Mouse (Mus musculus): ENCODE results near the gene Smad5. TPM values are rescaled to one million over a fixed set of nuclear protein-coding genes. Genes with fewer than 3 reads are reported as not detected.

Smad5 gene
- polyA plus RNA-seq, 1 experiment: 13.4 TPM

DNA sequence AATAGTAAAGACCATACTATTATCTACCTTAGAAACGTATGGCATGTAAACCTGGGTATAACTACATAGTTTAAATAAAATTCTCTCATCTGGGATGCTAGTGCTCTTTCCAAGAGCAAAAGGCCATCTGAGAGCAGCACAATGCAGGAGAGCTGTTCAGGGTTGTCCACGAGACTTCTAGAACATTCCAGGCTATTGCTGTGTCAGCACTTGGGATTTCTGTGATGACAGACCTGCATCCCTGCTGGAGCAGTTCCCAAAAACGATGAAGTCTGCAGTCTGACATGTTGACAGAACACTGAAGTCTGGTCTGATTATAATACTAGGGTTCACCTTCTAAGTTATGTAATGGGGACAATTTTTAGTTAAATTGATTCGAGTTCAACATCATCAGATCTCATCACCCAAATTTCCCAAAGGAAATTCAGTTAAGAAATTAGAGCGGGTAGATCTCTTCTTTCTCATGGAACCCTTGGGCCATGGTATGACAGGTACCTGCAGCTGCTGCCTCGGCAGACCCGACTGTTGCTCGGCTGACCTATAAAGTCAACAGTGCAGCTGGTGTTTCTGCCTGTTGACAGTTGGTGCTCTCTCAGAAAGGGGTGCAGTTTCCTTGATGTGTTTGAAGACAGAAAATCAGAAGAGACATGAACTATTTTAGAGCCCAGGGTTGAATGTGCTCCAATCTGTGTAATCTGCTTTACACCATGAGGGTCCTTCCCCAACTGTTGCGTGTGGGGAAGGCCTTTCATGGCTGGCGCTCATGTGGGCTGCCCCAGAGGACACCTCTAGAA, 44.1 kb downstream of the Smad5 start:
- Histone ChIP-seq H3K27ac (ENCODE audit: insufficient read depth, low read length) (no peak overlapping the region), H3K4me3 (ENCODE audit: insufficient read depth, low read length) (no peak overlapping the region), H3K4me1 (ENCODE audit: control insufficient read depth, insufficient read depth, low read length) (no peaks in the 10 kb centered on the region)
- no peak for TF ChIP-seq POLR2A (IDR thresholded peaks at IDR 0.05; ENCODE audit: extremely low read depth, insufficient read depth, low read length)
- TF ChIP-seq CTCF (IDR thresholded peaks at IDR 0.05; ENCODE audit: extremely low read depth, insufficient read depth, low read length): no peak

DNA sequence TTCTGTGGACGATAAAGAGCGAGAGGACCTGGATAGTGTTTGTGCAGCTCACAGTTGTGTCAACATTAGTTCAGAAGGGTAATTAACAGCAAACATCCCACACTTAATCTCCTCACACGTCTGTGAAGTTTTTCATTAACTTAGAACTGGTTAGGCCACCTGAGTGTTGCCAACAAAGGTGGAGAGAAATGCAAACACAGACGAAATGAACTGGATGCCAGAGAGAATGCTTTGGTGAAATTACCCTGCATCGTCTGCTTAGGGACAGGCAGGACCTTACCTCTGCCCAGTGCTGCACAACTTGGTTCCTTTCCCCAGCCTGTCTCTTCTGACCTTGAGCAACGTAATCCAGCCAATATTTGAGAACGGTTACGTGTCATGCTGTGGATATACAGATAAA, 44.7 kb downstream of the Smad5 start:
- no peak overlapping the region for H3K4me3 ChIP-seq (ENCODE audit: insufficient read depth, low read length)
- no peak overlapping the region for H3K27ac ChIP-seq (ENCODE audit: insufficient read depth, low read length)
- TF ChIP-seq CTCF (IDR thresholded peaks at IDR 0.05; ENCODE audit: extremely low read depth, insufficient read depth, low read length) (no peak), POLR2A (IDR thresholded peaks at IDR 0.05; ENCODE audit: extremely low read depth, insufficient read depth, low read length) (no peak)
- H3K4me1 ChIP-seq (ENCODE audit: control insufficient read depth, insufficient read depth, low read length): no peaks in the 10 kb centered on the region

DNA sequence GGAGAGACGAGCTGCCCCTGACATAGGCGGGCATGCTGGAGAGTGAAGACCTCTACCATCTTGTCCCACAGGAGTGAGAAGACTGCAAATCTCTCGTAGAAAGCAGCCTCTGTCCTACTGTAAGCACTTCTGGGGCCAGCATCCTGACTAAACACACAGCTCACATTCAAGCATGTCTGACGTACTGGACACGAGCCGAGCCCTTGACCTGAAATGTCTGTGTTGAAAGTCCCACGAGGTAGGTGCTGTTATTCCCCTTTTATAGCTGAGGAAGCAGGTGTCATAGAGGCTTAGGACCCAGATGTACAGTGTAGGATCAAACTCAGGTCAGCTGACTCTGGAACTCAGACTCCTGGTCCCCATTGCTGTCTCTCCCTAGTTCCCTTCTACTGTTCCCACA, 46.6 kb downstream of the Smad5 start:
- TF ChIP-seq POLR2A (IDR thresholded peaks at IDR 0.05; ENCODE audit: extremely low read depth, insufficient read depth, low read length) (no peak), CTCF (IDR thresholded peaks at IDR 0.05; ENCODE audit: extremely low read depth, insufficient read depth, low read length) (no peak)
- no peak overlapping the region for H3K27ac ChIP-seq (ENCODE audit: insufficient read depth, low read length)
- no peaks in the 10 kb centered on the region for H3K4me1 ChIP-seq (ENCODE audit: control insufficient read depth, insufficient read depth, low read length)
- H3K4me3 ChIP-seq (ENCODE audit: insufficient read depth, low read length): no peak overlapping the region

DNA sequence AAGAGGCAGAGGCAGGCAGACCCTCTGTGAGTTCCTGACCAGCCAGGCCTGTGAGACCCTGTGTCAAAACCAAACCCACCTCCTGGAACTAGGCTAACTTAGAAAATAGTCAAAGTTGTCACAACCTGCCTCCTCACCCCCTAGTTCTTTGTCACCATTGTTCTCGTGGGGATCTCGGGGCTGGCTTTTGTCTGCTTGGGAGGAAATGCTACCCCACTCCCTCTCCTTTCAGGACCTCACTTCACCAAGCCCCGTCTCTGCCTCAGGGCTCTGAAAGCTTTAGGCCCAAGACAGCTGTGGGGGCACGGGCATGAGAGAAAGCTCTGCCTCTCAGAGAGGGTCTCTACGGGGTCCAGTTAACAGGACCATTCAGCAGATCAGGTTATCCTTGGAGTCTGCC, 49.0 kb downstream of the Smad5 start:
- no peak for TF ChIP-seq CTCF (IDR thresholded peaks at IDR 0.05; ENCODE audit: extremely low read depth, insufficient read depth, low read length)
- no peak for TF ChIP-seq POLR2A (IDR thresholded peaks at IDR 0.05; ENCODE audit: extremely low read depth, insufficient read depth, low read length)
- H3K4me1 ChIP-seq (ENCODE audit: control insufficient read depth, insufficient read depth, low read length): no peaks in the 10 kb centered on the region

DNA sequence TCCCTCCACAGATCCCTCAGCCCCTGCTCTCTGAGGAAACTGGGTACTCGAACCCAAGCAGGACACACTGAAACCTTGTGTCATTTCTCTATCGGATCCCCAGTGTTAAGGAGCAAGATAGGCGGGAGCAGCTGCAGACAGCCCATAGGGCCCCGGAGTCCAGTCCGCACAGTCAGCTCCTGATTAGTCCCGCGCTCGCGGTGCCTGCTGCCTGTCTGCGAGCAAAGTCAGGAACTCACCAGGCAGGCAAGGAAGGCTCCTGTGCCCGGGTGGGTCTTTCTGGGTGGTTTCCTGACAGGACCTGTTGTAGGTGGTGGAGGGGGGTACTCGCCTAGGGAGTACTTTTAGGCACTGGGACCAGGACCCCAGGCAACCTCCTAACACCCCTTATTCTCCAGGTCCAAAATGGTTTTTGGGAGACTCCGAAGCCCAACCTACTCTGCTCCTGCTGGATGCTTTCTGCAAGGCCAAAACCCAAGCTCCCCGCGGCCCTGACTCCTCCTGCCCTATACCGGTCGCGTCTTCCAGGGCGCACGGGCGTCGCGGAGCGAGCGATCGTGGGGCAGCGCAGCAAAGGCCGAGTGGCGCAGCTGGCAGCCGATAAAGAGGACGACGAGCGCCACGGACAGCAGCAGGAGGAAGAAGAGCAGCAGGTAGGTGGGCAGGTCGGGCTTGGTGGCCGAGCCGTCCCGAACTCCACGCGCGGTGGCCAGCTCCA, 49.8 kb downstream of the Smad5 start:
- H3K4me3 ChIP-seq (ENCODE audit: insufficient read depth, low read length): peak overlapping the region; percentile 38
- no peaks in the 10 kb centered on the region for H3K4me1 ChIP-seq (ENCODE audit: control insufficient read depth, insufficient read depth, low read length)
- TF ChIP-seq POLR2A (IDR thresholded peaks at IDR 0.05; ENCODE audit: extremely low read depth, insufficient read depth, low read length) (no peak), CTCF (IDR thresholded peaks at IDR 0.05; ENCODE audit: extremely low read depth, insufficient read depth, low read length) (no peak)
- H3K27ac ChIP-seq (ENCODE audit: insufficient read depth, low read length): no peak overlapping the region

More for the DNA sequence above, 49.0 kb downstream of the Smad5 start:
- H3K27ac ChIP-seq (ENCODE audit: insufficient read depth, low read length): no peak overlapping the region
- H3K4me3 ChIP-seq (ENCODE audit: insufficient read depth, low read length): no peak overlapping the region

DNA sequence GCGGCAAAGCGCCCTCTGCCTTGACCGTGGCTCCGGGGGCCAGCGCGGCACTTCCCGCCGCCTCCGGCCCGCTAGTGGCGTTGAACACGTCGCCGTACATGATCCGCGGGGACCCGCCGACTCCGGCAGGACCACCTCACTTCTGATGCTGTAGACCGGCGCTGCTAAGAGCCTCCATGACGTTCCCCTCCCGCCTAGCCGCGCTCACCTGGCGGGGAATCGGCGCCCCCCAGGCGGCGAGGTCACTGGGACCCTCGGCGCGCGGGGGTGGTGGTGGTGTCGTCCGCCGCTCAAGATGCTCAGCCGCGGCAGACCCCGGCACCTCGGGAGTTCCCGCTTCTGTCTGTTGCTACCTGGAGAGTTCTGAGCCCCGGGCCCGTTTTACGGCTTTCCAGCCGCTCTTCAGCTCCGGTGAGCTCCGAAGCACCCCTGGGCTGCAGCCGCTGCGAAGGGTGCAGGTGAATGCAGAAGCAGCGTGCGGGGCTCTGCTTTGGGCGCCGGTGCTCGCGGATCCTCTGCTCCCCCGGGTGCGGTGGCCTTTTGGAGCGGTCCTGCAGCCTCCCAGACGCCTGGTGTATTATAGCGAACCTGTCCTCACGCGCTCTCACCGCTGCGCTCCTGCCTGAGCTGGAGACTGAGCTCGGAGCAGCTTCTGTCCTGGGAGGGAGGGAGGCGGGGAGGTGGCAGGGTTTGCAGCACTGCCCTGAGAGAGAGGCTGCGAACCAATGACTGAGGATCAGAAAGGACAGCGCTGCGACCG, 50.6 kb downstream of the Smad5 start, which contains the start of gene Gm45623:
Gene Gm45623 (minus strand): TSS at position 636 of the 760 bp plus-strand sequence.
- TF ChIP-seq CTCF (IDR thresholded peaks at IDR 0.05; ENCODE audit: extremely low read depth, insufficient read depth, low read length) (no peak), POLR2A (IDR thresholded peaks at IDR 0.05; ENCODE audit: extremely low read depth, insufficient read depth, low read length) (no peak)
- Histone ChIP-seq H3K27ac (ENCODE audit: insufficient read depth, low read length) (no peak within 1 kb of the TSS), H3K4me1 (ENCODE audit: control insufficient read depth, insufficient read depth, low read length) (no peaks in the 10 kb centered on the region), H3K4me3 (ENCODE audit: insufficient read depth, low read length) (peak within 1 kb of the TSS; percentile 38)

DNA sequence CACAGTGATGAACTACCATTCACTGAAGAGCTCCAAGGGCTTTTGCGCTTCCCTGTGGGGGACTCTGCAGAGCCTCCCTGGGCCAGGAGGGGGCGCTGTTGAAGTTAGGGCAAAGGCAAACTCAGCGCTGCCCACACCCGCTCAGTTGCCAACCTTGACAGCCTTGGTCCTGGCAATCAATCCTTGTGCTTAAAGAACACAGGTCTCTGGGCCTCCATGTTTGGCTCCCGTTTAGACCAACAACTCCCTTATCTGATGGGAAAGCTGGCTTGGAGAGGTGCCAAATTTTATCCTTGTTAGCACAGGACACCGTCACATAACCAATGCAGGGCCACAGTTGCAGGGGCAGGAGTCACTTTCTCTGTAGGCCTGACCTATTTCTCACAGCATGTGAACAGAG, 53.1 kb downstream of the Smad5 start:
- no peaks in the 10 kb centered on the region for H3K4me1 ChIP-seq (ENCODE audit: control insufficient read depth, insufficient read depth, low read length)
- TF ChIP-seq POLR2A (IDR thresholded peaks at IDR 0.05; ENCODE audit: extremely low read depth, insufficient read depth, low read length) (no peak), CTCF (IDR thresholded peaks at IDR 0.05; ENCODE audit: extremely low read depth, insufficient read depth, low read length) (no peak)
- H3K4me3 ChIP-seq (ENCODE audit: insufficient read depth, low read length): no peak overlapping the region
- H3K27ac ChIP-seq (ENCODE audit: insufficient read depth, low read length): no peak overlapping the region

DNA sequence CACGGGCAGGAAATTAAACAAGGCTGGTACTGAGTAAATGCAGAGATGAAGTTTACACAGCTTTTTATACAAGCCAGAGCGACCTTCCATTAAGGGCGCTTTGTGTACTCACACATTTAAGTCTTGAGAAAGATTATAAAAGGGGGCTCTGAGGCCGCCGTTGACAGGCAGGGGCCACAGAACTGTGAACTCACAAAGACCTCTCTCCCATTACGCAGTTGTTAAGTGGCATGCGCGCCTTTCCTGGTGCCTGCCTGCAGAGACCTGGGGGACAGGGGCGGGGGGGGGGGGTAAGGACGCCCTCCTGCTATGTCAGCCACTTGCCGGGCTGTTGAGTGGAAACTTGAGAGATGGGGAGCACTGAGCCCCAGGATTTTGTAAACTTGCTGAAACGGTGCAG, 54.4 kb downstream of the Smad5 start:
- no peak for TF ChIP-seq CTCF (IDR thresholded peaks at IDR 0.05; ENCODE audit: extremely low read depth, insufficient read depth, low read length)
- no peak for TF ChIP-seq POLR2A (IDR thresholded peaks at IDR 0.05; ENCODE audit: extremely low read depth, insufficient read depth, low read length)
- Histone ChIP-seq H3K4me3 (ENCODE audit: insufficient read depth, low read length) (no peak overlapping the region), H3K4me1 (ENCODE audit: control insufficient read depth, insufficient read depth, low read length) (no peaks in the 10 kb centered on the region), H3K27ac (ENCODE audit: insufficient read depth, low read length) (no peak overlapping the region)

DNA sequence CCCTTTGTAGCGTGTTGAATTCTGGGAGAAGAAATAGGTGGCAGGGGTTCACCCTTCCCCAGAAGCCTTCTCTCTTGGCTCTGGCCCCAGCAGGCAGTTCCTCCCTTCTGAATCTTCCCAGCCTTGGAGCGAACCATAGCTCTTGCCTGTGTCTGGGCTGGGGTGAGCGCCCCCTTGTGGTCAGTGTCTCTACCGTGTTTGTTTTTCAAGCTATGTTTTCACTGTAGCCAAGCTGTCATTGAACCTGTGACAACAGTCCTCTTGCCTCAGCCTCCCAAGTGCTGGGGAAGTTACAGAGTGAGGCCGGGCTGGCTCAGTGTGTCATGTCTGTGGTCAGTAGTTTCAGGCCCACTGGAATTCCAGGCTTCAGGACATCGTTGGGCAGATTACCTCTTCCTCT, 55.7 kb downstream of the Smad5 start:
- TF ChIP-seq POLR2A (IDR thresholded peaks at IDR 0.05; ENCODE audit: extremely low read depth, insufficient read depth, low read length) (no peak), CTCF (IDR thresholded peaks at IDR 0.05; ENCODE audit: extremely low read depth, insufficient read depth, low read length) (peak; percentile 71)

More for the DNA sequence above, 55.7 kb downstream of the Smad5 start:
- Histone ChIP-seq H3K4me1 (ENCODE audit: control insufficient read depth, insufficient read depth, low read length) (peaks cover 3% of the 10 kb centered on the region), H3K27ac (ENCODE audit: insufficient read depth, low read length) (no peak overlapping the region), H3K4me3 (ENCODE audit: insufficient read depth, low read length) (no peak overlapping the region)

Measured in cortical plate, adult 2 months (tissue).